Mouse (Mus musculus): ENCODE results near the gene Itgad. TPM values are rescaled to one million over a fixed set of nuclear protein-coding genes. Genes with fewer than 3 reads are reported as not detected.

Itgad gene
- polyA plus RNA-seq, 1 experiment from 2014 or later = not detected

DNA sequence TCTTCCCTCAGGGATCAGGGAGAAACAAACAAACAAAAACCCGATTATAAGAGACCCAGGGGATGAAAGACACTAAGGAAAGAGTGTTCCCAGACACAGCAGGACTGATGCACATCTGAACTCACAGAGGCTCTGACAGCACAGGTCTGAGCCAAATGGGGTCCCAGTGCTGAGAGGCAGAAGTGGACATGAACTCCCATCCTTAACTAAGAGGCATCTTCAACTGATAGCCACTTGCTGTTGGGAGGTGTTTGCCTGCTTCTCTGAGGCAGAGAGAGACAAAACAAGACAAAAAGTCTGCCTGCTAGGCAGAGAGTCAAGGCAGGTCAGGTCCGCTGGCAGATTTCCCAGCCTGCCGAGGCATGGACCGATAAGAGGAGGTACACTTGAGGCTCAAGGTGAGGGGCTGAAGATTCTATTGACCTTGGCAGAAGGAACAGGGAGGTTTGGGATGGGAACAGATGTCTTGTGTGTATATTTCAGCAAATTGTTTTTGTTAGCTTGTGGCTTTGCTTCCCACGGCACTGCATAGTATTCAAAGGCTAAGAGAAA lies 102.7 kb downstream of the Itgad start:
- no peak overlapping the region for H3K9ac ChIP-seq (replicated peaks; ENCODE audit: low read depth, low read length)
- H3K27me3 ChIP-seq (replicated peaks; ENCODE audit: control insufficient read depth, insufficient read depth, low read length) = no peaks in the 10 kb centered on the region
- H3K9me3 ChIP-seq (ENCODE audit: control insufficient read depth, low read length) = no peaks in the 10 kb centered on the region
- no peaks in the 10 kb centered on the region for H3K36me3 ChIP-seq (ENCODE audit: control insufficient read depth, insufficient read depth)
- WGBS = 51% methylated on average over 5 of the region's 5 CpGs
- ATAC-seq = no peak
- H3K4me2 ChIP-seq (ENCODE audit: low read length) = no peak overlapping the region
- no peak overlapping the region for H3K27ac ChIP-seq (ENCODE audit: low read length)
- H3K4me1 ChIP-seq (replicated peaks; ENCODE audit: control insufficient read depth, insufficient read depth, low read length) = peaks cover 12% of the 10 kb centered on the region
- H3K4me3 ChIP-seq (replicated peaks; ENCODE audit: low read length) = no peak overlapping the region

DNA sequence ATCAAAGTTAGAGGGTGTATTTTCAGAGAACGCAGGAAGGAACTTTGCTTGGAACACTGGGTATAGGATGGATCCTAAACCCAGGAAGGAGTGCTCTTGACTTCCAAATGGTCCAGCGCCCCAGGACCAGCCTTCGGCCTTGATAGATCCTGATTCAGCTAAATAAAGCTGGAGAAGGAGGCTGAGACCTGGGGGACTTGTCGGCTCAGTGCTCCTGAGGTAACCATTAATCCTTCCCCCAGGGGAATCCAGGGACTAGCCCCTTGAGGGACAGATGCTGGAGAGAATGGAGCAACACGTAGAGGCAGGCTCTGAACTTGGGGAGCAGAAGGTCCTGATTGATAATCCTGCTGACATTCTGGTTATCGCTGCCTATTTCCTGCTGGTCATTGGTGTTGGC lies 111.2 kb downstream of the Itgad start, which contains the start of gene Slc5a2:
Gene Slc5a2, plus strand, starts transcription at position 247 of the 400 bp plus-strand sequence.
- Histone ChIP-seq H3K4me2 (ENCODE audit: low read length) (no peak within 1 kb of the TSS), H3K4me3 (replicated peaks; ENCODE audit: low read length) (no peak within 1 kb of the TSS), H3K27me3 (replicated peaks; ENCODE audit: control insufficient read depth, insufficient read depth, low read length) (no peaks in the 10 kb centered on the region), H3K4me1 (replicated peaks; ENCODE audit: control insufficient read depth, insufficient read depth, low read length) (no peaks in the 10 kb centered on the region), H3K27ac (ENCODE audit: low read length) (no peak within 1 kb of the TSS), H3K9me3 (ENCODE audit: control insufficient read depth, low read length) (no peaks in the 10 kb centered on the region), H3K9ac (replicated peaks; ENCODE audit: low read depth, low read length) (no peak within 1 kb of the TSS), H3K36me3 (ENCODE audit: control insufficient read depth, insufficient read depth) (no peaks in the 10 kb centered on the region)
- no peak for ATAC-seq
- WGBS = 87% methylated on average over 6 of the region's 6 CpGs

DNA sequence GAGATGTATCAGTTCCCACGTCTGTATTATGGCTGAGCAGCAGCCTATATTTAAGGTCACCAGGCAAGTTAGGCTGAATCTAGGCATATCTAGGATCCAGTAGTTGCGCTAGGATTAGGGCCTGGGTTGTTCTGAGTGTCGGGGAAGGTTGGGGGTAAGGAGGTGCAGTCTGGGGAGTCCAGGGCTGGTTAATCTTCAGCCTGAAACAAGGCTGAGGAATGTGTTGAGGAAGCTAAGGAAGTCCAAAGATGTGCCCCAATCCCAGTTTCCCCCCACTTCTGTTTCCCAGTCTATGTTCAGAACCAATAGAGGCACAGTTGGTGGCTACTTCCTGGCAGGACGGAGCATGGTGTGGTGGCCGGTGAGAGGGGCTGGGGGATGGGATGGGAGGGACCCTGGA lies 111.9 kb downstream of the Itgad start:
- no peak overlapping the region for H3K9ac ChIP-seq (replicated peaks; ENCODE audit: low read depth, low read length)
- no peaks in the 10 kb centered on the region for H3K27me3 ChIP-seq (replicated peaks; ENCODE audit: control insufficient read depth, insufficient read depth, low read length)
- H3K27ac ChIP-seq (ENCODE audit: low read length) = no peak overlapping the region
- WGBS = 87% methylated on average over 5 of the region's 5 CpGs
- H3K4me2 ChIP-seq (ENCODE audit: low read length) = no peak overlapping the region
- H3K9me3 ChIP-seq (ENCODE audit: control insufficient read depth, low read length) = no peaks in the 10 kb centered on the region
- H3K4me1 ChIP-seq (replicated peaks; ENCODE audit: control insufficient read depth, insufficient read depth, low read length) = no peaks in the 10 kb centered on the region
- H3K4me3 ChIP-seq (replicated peaks; ENCODE audit: low read length) = no peak overlapping the region
- no peak for ATAC-seq
- no peaks in the 10 kb centered on the region for H3K36me3 ChIP-seq (ENCODE audit: control insufficient read depth, insufficient read depth)

DNA sequence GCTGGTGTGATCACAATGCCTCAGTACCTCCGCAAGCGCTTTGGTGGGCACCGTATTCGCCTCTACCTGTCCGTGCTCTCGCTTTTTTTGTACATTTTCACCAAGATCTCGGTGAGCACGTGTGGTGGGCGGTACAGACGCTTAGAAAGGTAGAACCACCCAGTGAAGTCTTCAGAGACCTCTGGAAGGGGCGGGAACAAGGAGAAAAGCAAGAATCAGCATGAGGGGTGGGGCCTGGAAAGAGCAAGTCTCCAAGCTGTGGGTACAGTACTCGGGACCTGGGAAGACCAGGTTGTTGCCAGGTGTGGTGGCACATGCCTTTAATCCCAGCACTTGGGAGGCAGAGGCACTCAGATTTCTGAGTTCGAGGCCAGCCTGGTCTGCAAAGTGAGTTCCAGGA lies 113.2 kb downstream of the Itgad start:
- 66% methylated on average over 13 of the region's 13 CpGs for WGBS
- H3K36me3 ChIP-seq (ENCODE audit: control insufficient read depth, insufficient read depth) = no peaks in the 10 kb centered on the region
- no peaks in the 10 kb centered on the region for H3K9me3 ChIP-seq (ENCODE audit: control insufficient read depth, low read length)
- H3K4me1 ChIP-seq (replicated peaks; ENCODE audit: control insufficient read depth, insufficient read depth, low read length) = no peaks in the 10 kb centered on the region
- no peak overlapping the region for H3K27ac ChIP-seq (ENCODE audit: low read length)
- no peak overlapping the region for H3K9ac ChIP-seq (replicated peaks; ENCODE audit: low read depth, low read length)
- H3K27me3 ChIP-seq (replicated peaks; ENCODE audit: control insufficient read depth, insufficient read depth, low read length) = no peaks in the 10 kb centered on the region
- H3K4me2 ChIP-seq (ENCODE audit: low read length) = no peak overlapping the region
- ATAC-seq = no peak
- no peak overlapping the region for H3K4me3 ChIP-seq (replicated peaks; ENCODE audit: low read length)

DNA sequence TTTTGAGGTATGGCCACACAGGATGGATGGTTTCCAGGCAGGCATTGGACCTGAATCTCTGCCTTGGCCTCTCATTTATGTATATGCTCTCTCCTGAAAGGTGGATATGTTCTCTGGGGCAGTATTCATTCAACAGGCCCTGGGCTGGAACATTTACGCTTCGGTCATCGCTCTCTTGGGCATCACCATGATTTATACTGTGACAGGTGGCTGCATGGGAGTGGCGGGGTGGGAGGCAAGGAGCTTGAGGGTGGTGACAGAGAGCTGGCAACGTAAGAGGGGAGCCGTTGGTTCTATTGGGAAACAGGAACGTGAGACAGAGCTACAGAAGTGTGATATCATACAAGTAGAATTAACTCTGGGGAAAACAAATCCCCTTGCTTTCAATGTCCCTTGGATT lies 113.6 kb downstream of the Itgad start:
- Histone ChIP-seq H3K9ac (replicated peaks; ENCODE audit: low read depth, low read length) (no peak overlapping the region), H3K9me3 (ENCODE audit: control insufficient read depth, low read length) (no peaks in the 10 kb centered on the region), H3K4me2 (ENCODE audit: low read length) (no peak overlapping the region), H3K27ac (ENCODE audit: low read length) (no peak overlapping the region), H3K4me3 (replicated peaks; ENCODE audit: low read length) (no peak overlapping the region), H3K36me3 (ENCODE audit: control insufficient read depth, insufficient read depth) (no peaks in the 10 kb centered on the region), H3K27me3 (replicated peaks; ENCODE audit: control insufficient read depth, insufficient read depth, low read length) (no peaks in the 10 kb centered on the region), H3K4me1 (replicated peaks; ENCODE audit: control insufficient read depth, insufficient read depth, low read length) (no peaks in the 10 kb centered on the region)
- 89% methylated on average over 7 of the region's 7 CpGs for WGBS
- no peak for ATAC-seq

DNA sequence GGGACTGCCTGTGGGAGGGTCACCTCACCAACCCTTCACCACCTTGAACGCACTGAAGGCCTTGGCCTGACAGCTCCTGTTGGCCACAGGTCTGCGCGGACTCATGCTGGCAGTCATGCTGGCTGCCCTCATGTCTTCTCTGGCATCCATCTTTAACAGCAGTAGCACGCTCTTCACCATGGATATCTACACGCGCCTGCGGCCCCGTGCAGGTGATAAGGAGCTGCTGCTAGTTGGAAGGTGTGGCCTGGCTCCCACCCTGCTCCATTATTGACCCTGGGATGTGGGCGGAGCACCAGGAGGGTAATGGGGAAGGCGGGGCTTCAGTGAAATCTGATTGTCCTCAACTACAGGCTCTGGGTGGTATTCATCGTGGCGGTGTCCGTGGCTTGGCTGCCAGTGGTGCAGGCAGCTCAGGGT lies 116.3 kb downstream of the Itgad start:
- no peak overlapping the region for H3K4me2 ChIP-seq (ENCODE audit: low read length)
- H3K4me3 ChIP-seq (replicated peaks; ENCODE audit: low read length) = no peak overlapping the region
- no peak for ATAC-seq
- no peaks in the 10 kb centered on the region for H3K36me3 ChIP-seq (ENCODE audit: control insufficient read depth, insufficient read depth)
- H3K9ac ChIP-seq (replicated peaks; ENCODE audit: low read depth, low read length) = no peak overlapping the region
- H3K27ac ChIP-seq (ENCODE audit: low read length) = no peak overlapping the region
- no peaks in the 10 kb centered on the region for H3K9me3 ChIP-seq (ENCODE audit: control insufficient read depth, low read length)
- 65% methylated on average over 13 of the region's 13 CpGs for WGBS
- no peaks in the 10 kb centered on the region for H3K27me3 ChIP-seq (replicated peaks; ENCODE audit: control insufficient read depth, insufficient read depth, low read length)
- H3K4me1 ChIP-seq (replicated peaks; ENCODE audit: control insufficient read depth, insufficient read depth, low read length) = no peaks in the 10 kb centered on the region

DNA sequence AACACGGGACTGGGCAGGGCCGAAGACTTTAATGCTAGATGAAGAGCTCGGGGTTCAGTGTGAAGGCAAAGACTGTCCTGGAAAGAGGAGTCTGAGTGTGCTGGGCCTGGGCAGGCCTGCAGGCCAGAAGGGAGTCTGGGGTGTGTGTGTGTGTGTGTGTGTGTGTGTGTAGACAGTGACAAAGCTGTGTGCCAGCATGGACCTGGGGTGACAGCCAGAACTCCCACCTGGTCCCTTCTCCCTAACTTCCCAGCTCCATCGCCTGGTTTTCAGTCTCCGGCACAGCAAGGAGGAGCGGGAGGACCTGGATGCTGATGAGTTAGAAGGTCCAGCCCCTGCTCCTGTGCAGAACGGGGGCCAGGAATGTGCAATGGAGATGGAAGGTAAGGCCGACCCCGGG lies 117.3 kb downstream of the Itgad start:
- Histone ChIP-seq H3K27me3 (replicated peaks; ENCODE audit: control insufficient read depth, insufficient read depth, low read length) (no peaks in the 10 kb centered on the region), H3K9me3 (ENCODE audit: control insufficient read depth, low read length) (no peaks in the 10 kb centered on the region), H3K36me3 (ENCODE audit: control insufficient read depth, insufficient read depth) (peaks cover 5% of the 10 kb centered on the region), H3K4me1 (replicated peaks; ENCODE audit: control insufficient read depth, insufficient read depth, low read length) (no peaks in the 10 kb centered on the region), H3K4me2 (ENCODE audit: low read length) (no peak overlapping the region), H3K9ac (replicated peaks; ENCODE audit: low read depth, low read length) (no peak overlapping the region), H3K4me3 (replicated peaks; ENCODE audit: low read length) (no peak overlapping the region), H3K27ac (ENCODE audit: low read length) (no peak overlapping the region)
- 94% methylated on average over 8 of the region's 9 CpGs for WGBS
- no peak for ATAC-seq

Other genes with a start within 250 kb of the Itgad start
- 53.3 and 55.4 TPM in 2 replicates for gene Kat8, start 241.9 kb upstream of the Itgad start, polyA plus RNA-seq (2015; fragmentation: Nextera tagmentation; extraction: Ambion mirVana)
- gene Prss8, start 224.3 kb upstream of the Itgad start, polyA plus RNA-seq (2015; fragmentation: Nextera tagmentation; extraction: Ambion mirVana) = 0.19 and 0.32 TPM in 2 replicates
- gene Prss36, start 207.7 kb upstream of the Itgad start, polyA plus RNA-seq (2015; fragmentation: Nextera tagmentation; extraction: Ambion mirVana) = 13.2 TPM in 2 replicates
- 342 and 386 TPM in 2 replicates for gene Fus, start 186.9 kb upstream of the Itgad start, polyA plus RNA-seq (2015; fragmentation: Nextera tagmentation; extraction: Ambion mirVana)
- gene Pycard, start 160.5 kb upstream of the Itgad start, polyA plus RNA-seq (2015; fragmentation: Nextera tagmentation; extraction: Ambion mirVana) = 4.9 and 5.1 TPM in 2 replicates
- not detected in 2 replicates for gene Trim72, start 150.4 kb upstream of the Itgad start, polyA plus RNA-seq (2015; fragmentation: Nextera tagmentation; extraction: Ambion mirVana)
- gene Itgam, start 91.7 kb upstream of the Itgad start, polyA plus RNA-seq (2015; fragmentation: Nextera tagmentation; extraction: Ambion mirVana) = 0.99 and 1.1 TPM in 2 replicates
- gene Gm49368, start 91.7 kb upstream of the Itgad start, polyA plus RNA-seq (2015; fragmentation: Nextera tagmentation; extraction: Ambion mirVana) = not detected in 2 replicates
- gene Itgax, start 24.8 kb upstream of the Itgad start, polyA plus RNA-seq (2015; fragmentation: Nextera tagmentation; extraction: Ambion mirVana) = not detected in 2 replicates
- 0.39 TPM in 1 of 2 replicates, not detected in the other for gene Cox6a2, start 52.0 kb downstream of the Itgad start, polyA plus RNA-seq (2015; fragmentation: Nextera tagmentation; extraction: Ambion mirVana)
- 10.4 and 11.2 TPM in 2 replicates for gene Armc5, start 83.0 kb downstream of the Itgad start, polyA plus RNA-seq (2015; fragmentation: Nextera tagmentation; extraction: Ambion mirVana)
- gene 9130023H24Rik, start 83.7 kb downstream of the Itgad start, polyA plus RNA-seq (2015; fragmentation: Nextera tagmentation; extraction: Ambion mirVana) = 9.1 and 9.9 TPM in 2 replicates
- 15.0 and 16.8 TPM in 2 replicates for gene Tgfb1i1, start 92.4 kb downstream of the Itgad start, polyA plus RNA-seq (2015; fragmentation: Nextera tagmentation; extraction: Ambion mirVana)
- gene Slc5a2, start 111.3 kb downstream of the Itgad start, polyA plus RNA-seq (2015; fragmentation: Nextera tagmentation; extraction: Ambion mirVana) = not detected in 2 replicates
- gene BC017158, start 143.8 kb downstream of the Itgad start, polyA plus RNA-seq (2015; fragmentation: Nextera tagmentation; extraction: Ambion mirVana) = 12.5 and 16.4 TPM in 2 replicates